Mouse (Mus musculus): Measurements from ENCODE around the gene Spopl. TPM values are rescaled to one million over a fixed set of nuclear protein-coding genes. Genes with fewer than 3 reads are reported as not detected.
A peak's percentile ranks its signal among the peaks of the same experiment; 100 is the strongest.
"Not testable (repeated sequence)": the region's sequence is repeated elsewhere in the genome, so short reads cannot be mapped to it uniquely, and the experiment has no call there.

The Spopl gene
- total RNA-seq (2021), result 10 to 100 TPM; 23.1 to 24.1 TPM

- intact Hi-C loops (cut with DNase I), result loop anchor here (5.0 kb wide), 1 partner anchor 476 kb away; the partner anchor contains the start of gene Hnmt
- DNase-seq, result peak; percentile 88
These were observed at the start of gene Spopl for GRCm38 (mm10) chr2:23571302-23572156. Gene Spopl (minus strand): TSS chr2:23572106.

GRCm38 (mm10) chr2:23620128-23620527, 48.2 kb upstream of the Spopl start:
- DNase-seq, result no peak
- intact Hi-C loops (cut with DNase I), result no loop called here

- no peak for DNase-seq
These were observed 46.1 kb upstream of the Spopl start for GRCm38 (mm10) chr2:23617989-23618388.

GRCm38 (mm10) chr2:23605391-23605790, 33.5 kb upstream of the Spopl start:
- intact Hi-C loops (cut with DNase I), result no loop called here
- no peak for DNase-seq

More at GRCm38 (mm10) chr2:23617989-23618388, 46.1 kb upstream of the Spopl start:
- intact Hi-C loops (cut with DNase I), result no loop called here

- intact Hi-C loops (cut with DNase I), result no loop called here
These were observed 16.9 kb upstream of the Spopl start for GRCm38 (mm10) chr2:23588769-23589168.

GRCm38 (mm10) chr2:23572157-23572532, 239 bp upstream of the Spopl start:
- DNase-seq, result not testable (repeated sequence)
- intact Hi-C loops (cut with DNase I), result loop anchor here (5.0 kb wide), 1 partner anchor 475 kb away; the partner anchor contains the start of gene Hnmt

More at GRCm38 (mm10) chr2:23588769-23589168, 16.9 kb upstream of the Spopl start:
- DNase-seq, result no peak

GRCm38 (mm10) chr2:23570563-23570962, 1.3 kb downstream of the Spopl start:
- no peak for DNase-seq
- intact Hi-C loops (cut with DNase I), result loop anchor here (5.0 kb wide), 1 partner anchor 477 kb away; the partner anchor contains the start of gene Hnmt

- no peak for DNase-seq
- intact Hi-C loops (cut with DNase I), result no loop called here
These were observed 3.1 kb downstream of the Spopl start for GRCm38 (mm10) chr2:23568775-23569174.

- DNase-seq, result no peak
- intact Hi-C loops (cut with DNase I), result no loop called here
These were observed 6.7 kb downstream of the Spopl start for GRCm38 (mm10) chr2:23565081-23565801.

GRCm38 (mm10) chr2:23562898-23563297, 9.0 kb downstream of the Spopl start:
- no peak for DNase-seq
- intact Hi-C loops (cut with DNase I), result no loop called here

- DNase-seq, result no peak
- intact Hi-C loops (cut with DNase I), result no loop called here
These were observed 12.7 kb downstream of the Spopl start for GRCm38 (mm10) chr2:23559186-23559585.

GRCm38 (mm10) chr2:23551235-23551634, 20.7 kb downstream of the Spopl start:
- intact Hi-C loops (cut with DNase I), result no loop called here
- no peak for DNase-seq

- no peak for DNase-seq
- intact Hi-C loops (cut with DNase I), result no loop called here
These were observed 24.7 kb downstream of the Spopl start for GRCm38 (mm10) chr2:23547220-23547619.

GRCm38 (mm10) chr2:23539967-23540366, 31.9 kb downstream of the Spopl start:
- intact Hi-C loops (cut with DNase I), result no loop called here
- DNase-seq, result no peak

GRCm38 (mm10) chr2:23527717-23528116, 44.2 kb downstream of the Spopl start:
- intact Hi-C loops (cut with DNase I); DNase-seq: not testable (repeated sequence)

GRCm38 (mm10) chr2:23505141-23505540, 66.8 kb downstream of the Spopl start:
- intact Hi-C loops (cut with DNase I), result no loop called here
- DNase-seq, result no peak

- DNase-seq, result no peak
- intact Hi-C loops (cut with DNase I), result no loop called here
These were observed 90.2 kb downstream of the Spopl start for GRCm38 (mm10) chr2:23481715-23482114.

- no peak for DNase-seq
- intact Hi-C loops (cut with DNase I), result no loop called here
These were observed 104.4 kb downstream of the Spopl start for GRCm38 (mm10) chr2:23467471-23467870.

- no peak for DNase-seq
- intact Hi-C loops (cut with DNase I), result no loop called here
These were observed 114.5 kb downstream of the Spopl start for GRCm38 (mm10) chr2:23457452-23457851.
